Mouse (Mus musculus) cerebellum, adult 8-10 months (tissue): ENCODE measurements around the gene Krtap6-2.

Source experiments
- DNase-seq: peaks from one replicate; pipeline ENCODE4 v3.0.0; 2022

The Krtap6-2 gene

GRCm38 (mm10) chr16:89420011-89420410 is at the start of gene Krtap6-2:
Krtap6-2 (minus strand) TSS chr16:89420111.
- DNase-seq: no peak

DNA sequence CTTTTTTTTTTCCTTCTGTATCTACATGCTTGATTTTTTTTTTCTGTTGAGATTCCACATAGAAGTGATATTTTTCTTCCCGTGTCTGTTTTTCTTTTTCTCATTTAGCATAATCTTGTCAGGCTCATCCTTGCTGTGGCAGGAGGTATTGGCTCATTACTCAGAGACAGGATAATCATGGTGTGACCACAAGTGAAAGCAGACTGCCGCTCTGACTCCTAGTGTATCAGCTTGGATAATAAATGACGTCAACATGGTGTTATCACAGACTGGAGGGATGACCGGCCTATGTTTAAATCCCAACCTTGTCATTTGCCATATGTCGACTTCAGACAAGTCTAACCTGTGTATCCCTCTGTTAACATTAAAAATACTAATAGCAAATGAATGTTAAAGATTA is 41.3 kb upstream of the Krtap6-2 start:
- no peak for DNase-seq

- DNase-seq: no peak
These were observed 9.7 kb upstream of the Krtap6-2 start for GRCm38 (mm10) chr16:89429586-89429985.

- no peak for DNase-seq
These were observed 5.4 kb upstream of the Krtap6-2 start for GRCm38 (mm10) chr16:89425310-89425709.

DNA sequence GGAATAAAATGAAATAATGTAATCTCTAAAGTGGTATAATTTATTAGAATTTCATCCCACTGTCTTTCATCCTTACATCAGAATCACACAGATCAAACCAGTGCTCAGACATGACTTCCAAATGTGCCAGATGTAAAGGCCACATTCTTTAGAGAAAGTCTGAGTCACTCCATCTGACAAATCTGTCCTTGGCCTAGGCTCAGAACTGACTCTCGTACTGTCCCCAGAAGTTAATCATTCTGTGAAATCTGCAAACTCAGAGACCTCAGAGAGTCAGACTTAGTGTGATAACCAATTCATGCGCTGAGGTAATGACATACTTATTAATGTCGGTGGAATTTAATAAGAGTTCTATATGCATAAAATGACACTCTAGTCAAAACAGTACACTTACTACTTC is 3.6 kb downstream of the Krtap6-2 start:
- no peak for DNase-seq

GRCm38 (mm10) chr16:89410345-89411068 is 9.4 kb downstream of the Krtap6-2 start:
- no peak for DNase-seq

GRCm38 (mm10) chr16:89403768-89404167 is 16.1 kb downstream of the Krtap6-2 start, which contains the start of gene Krtap21-1:
Krtap21-1 (minus strand) TSS chr16:89403868.
- DNase-seq: no peak

DNA sequence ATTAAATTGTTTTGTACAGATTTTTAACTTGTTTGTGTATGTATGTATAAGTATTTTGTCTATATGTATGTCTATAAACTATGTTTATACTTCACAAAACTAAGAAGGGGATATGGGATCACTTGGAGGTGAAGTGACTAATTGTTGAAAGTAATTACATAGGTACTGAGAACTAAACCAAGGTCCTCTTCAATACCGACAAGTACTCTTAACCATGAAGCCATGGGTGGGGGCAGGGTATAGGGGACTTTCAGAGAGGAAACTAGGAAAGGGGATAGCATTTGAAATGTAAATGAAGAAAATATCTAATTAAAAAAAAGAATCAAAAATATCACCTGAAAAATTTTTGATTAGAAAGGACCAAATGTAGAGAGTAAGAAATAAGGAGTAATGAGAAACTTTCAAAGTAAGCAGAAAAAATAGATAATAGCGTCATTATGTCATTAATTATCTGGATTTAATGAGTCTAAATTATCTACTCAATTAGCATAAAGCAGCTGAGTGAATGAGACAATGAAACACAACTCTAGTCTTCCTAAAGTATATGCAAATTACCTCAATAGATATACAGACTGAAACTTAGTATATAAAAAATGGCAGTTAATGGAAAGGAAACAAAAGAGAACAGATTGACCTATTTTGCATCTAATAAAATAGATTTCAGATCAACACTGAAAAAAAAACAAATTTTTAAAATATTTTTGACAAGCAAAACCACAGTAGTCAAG is 47.0 kb downstream of the Krtap6-2 start:
- no peak for DNase-seq
